Mouse (Mus musculus): Measurements from ENCODE around the gene Arsb.

GRCm38 (mm10) chr13:93888916-93889315 is 117.5 kb downstream of the Arsb start:
- TF ChIP-seq POLR2A (IDR thresholded peaks at IDR 0.05; ENCODE audit: control insufficient read depth, extremely low read depth, insufficient read depth, low read length, poor library complexity) = no peak
- TF ChIP-seq CTCF (IDR thresholded peaks at IDR 0.05; ENCODE audit: borderline replicate concordance, control insufficient read depth, extremely low read depth, insufficient read depth, low read length, poor library complexity) = no peak

Measured in thymus, adult 2 months (tissue).